Mouse (Mus musculus) urinary bladder, adult 18-20 months (tissue): ENCODE results near the gene Acsl6.
"Not testable (repeated sequence)": the region's sequence is repeated elsewhere in the genome, so short reads cannot be mapped to it uniquely, and the experiment has no call there.

Source experiments
- DNase-seq, 2 experiments: peaks; one replicate each; pipeline ENCODE4 v3.0.0; 2022; ENCODE audit warnings: low spot score in 2 of 2, mixed read lengths in 2 of 2

Acsl6 gene

GRCm38 (mm10) chr11:54303728-54304470 is at the start of gene Acsl6:
TSS of gene Acsl6 (plus strand) at chr11:54303798.
- DNase-seq = no peak

- no peak for DNase-seq
Observed at GRCm38 (mm10) chr11:54254114-54254513, 49.5 kb upstream of the Acsl6 start.

GRCm38 (mm10) chr11:54256624-54257376 is 46.8 kb upstream of the Acsl6 start:
- DNase-seq = peak; percentile 26 to 52

DNA sequence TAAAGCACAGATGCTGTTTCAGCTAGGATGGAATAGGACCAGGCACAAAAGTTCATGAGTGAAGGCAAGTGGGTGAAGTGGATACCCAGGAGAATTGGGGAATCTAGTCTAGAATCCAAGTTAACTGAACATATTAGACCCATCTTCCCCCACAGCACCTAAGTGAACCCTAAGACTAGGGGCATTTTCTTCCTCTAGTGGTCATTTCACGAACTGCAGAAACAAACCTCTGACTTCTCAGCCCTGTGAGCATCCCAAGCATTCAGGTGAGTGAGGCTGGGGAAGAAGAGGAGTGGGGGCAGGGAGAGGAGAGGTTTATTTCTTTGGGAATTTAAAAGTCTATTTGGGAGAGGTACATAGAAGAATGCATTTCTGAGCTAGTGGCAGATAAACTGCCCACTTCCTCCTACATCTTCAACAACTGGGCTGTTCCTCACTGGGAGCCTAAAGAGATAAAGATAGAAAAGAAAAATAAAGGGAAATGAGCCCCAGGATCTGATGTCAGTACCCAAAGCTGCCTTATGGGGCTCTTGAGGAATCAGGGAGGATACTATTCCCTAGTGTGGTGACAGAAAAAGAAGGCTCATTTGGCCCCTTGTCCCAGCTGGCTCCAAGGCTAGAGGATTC is 40.1 kb upstream of the Acsl6 start:
- no peak for DNase-seq

- peak in 1 of 2 experiments; percentile 6 for DNase-seq
Observed at GRCm38 (mm10) chr11:54264542-54264941, 39.1 kb upstream of the Acsl6 start.

DNA sequence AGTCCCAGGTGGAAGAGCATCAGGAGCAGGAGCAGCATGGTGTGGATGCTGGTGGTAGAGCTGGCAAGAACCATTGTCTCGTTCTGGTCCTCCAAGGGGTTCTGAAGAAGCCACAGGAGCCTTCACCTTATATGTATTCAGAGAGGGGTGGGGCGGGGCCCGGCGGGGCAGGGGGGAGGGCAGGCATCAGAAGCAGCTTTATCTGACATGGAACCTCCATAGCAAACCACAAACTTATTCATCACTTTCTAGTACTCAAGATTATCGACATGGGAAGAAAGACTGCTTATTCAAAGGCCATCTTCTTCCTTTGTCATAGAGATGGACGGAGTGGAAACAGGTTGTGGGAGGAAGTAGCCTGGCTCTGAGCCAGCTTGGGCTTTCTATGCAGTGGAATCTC is 36.4 kb upstream of the Acsl6 start, which contains the start of gene Il3:
Gene Il3 (minus strand): TSS at position 101 of the 400 bp plus-strand sequence.
- no peak for DNase-seq

DNA sequence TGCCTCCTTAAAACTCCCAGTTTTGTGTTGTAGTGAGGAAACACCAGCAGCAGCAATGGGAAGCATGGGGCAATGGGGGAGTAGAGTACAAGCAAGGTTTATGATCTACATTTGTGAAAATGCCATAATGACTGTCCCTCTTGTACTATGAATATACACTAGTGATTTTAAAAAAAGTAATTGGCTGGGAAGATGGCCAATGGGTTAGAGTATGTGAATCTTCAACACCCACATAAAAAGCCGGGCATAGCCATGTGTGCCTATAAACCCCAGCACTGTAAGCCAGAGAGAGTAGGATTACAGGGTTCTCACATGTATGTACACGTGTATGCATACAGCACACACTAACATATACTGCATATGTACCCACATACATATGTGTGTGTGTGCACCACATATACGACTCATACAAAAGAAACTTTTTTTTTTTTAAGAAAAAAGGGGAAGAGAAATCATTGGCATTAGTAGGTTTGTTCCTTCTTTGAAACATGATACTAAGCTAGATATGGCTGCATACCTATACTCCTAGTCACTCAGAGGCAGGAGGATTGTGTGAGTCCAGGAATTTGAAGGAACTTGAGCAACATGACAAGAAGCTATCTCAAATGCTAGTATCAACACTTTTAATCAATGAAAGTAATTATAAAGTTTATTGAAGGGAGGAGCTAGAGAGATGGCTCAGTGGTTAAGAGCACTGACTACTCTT is 34.3 kb upstream of the Acsl6 start:
- no peak for DNase-seq

DNA sequence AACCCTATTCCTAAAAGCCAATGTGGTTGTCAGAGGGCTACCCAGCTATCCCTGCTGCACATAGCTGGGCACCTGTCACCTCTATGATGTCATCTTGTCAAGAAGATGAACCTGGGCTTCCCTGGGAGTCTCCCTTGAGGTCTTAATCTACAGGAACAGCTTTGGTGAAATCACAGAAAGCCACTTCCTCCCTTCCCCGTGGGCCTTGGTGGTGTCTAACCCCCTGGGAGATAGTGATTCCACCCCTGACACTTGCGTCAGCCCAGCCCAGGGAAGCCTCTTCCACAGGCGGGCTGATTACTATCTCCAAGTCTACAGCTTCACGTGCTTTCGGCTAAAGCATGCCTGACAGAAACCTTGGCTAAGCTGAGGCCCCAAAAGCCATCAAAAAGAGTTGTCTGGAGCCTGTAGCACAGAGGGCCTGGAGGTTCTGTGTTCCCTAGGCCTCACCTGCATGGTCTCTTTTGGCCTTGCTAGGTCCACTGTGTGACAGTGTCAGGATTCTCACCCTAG is 32.1 kb upstream of the Acsl6 start:
- DNase-seq = no peak

DNA sequence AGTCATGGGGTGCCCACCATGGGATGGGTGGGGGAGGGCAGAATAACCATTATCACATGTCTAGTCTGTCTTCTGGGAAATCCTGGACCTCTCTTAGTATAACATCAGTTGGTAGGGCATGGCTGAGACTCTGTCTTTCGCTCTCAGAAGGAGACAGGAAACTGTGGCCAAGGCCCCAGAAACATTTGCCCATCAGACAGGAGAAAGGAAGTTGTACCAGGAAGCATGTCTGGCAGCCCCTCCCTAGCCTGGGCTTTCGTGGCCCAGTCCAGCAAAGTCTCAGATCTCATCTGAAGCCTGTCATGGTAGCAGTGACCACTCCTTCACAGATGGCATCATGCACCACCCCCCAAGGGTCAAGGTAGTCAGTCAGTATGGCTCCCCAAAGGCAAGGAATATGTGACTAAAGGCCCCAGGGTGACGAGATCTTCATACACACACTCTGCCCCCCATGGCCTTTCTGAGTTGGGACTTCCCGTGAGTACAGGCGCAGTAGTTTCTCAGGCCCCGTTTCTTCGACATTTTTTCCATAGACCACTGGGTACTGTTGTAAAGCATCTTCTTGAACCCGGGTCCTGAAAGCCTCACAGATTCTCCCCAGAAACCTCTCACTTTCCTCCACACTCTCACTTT is 15.7 kb upstream of the Acsl6 start:
- DNase-seq = no peak

DNA sequence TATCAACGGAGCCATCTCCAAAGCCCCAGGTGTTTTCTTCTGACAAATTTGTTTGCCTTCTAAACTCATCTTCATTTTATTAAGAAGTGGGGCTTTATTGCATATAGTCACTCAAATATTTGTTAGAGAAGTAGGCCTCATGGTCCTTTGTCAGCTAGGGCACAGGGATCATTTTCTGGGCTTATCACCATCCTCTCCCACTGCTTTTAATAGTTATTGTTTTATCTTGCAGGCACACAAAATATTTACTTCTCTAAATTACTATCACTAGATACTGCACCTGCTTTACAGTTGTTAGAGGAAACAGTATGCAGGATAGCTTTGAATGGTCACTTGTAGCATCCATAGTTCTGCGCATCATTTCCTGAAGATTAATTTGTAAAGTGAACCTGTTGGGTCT is 11.4 kb upstream of the Acsl6 start:
- DNase-seq = no peak

GRCm38 (mm10) chr11:54293980-54294807 is 9.4 kb upstream of the Acsl6 start:
- no peak for DNase-seq

DNA sequence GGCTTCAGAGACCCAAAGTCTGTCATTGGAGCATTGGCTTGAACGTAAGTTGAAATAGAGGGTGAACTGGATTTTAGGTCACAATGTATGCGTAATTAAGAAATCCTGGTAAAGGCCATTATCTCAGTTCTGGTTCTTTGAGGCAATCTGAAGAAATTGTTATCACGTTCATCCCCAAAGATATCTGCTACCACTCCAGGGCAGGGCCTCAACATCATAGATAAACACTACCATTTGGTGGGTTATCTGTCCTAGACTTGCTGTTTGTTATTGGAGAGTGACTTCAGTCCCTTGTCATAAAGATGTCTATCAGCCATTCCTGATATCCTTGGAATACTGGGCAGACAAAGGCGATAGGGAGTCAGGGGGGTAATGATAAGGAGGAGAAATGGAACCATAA is 7.6 kb upstream of the Acsl6 start:
- no peak for DNase-seq

DNA sequence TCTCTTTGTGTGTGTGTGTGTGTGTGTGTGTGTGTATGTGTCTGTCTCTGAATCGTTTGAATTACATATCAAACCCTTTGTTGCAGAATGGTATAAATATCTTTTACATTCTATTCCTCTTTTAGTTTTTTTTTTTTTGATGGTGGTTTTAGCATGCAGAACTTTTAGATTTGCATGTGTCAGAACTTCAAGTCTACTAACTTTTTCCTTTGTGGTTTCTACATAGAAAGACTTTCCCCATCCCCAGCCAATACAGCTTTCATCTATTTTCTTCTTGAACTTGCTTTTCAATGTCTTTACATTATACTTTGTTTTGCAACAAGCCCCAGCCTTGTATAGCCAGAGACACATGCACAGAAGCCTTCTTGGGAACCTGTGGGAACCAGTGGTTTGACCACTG is 6.9 kb upstream of the Acsl6 start:
- no peak for DNase-seq

- DNase-seq = not testable (repeated sequence)
Observed at GRCm38 (mm10) chr11:54297471-54297870, 6.1 kb upstream of the Acsl6 start.

- DNase-seq = no peak
Observed at GRCm38 (mm10) chr11:54298777-54299176, 4.8 kb upstream of the Acsl6 start.

GRCm38 (mm10) chr11:54301994-54302393 is 1.6 kb upstream of the Acsl6 start:
- DNase-seq = no peak

DNA sequence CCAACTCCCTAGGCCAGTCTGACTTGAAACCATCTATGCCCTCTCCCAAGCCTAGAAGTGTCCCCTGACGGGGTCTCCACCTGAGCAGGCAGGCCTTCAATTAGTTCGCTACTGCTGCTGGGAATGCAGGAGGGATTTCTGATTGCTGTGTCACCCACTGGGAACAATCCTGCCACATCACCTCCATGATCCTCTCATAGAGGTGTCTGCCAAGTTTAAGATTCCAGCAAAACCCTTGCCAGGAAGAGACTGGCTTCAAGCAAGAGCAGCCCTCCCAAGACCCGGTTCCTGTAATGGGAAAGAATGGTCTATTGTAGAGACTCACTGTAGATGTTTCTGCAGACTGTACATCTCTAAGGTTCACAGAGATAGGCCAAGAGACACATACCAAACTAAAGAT is 992 bp upstream of the Acsl6 start:
- no peak for DNase-seq

DNA sequence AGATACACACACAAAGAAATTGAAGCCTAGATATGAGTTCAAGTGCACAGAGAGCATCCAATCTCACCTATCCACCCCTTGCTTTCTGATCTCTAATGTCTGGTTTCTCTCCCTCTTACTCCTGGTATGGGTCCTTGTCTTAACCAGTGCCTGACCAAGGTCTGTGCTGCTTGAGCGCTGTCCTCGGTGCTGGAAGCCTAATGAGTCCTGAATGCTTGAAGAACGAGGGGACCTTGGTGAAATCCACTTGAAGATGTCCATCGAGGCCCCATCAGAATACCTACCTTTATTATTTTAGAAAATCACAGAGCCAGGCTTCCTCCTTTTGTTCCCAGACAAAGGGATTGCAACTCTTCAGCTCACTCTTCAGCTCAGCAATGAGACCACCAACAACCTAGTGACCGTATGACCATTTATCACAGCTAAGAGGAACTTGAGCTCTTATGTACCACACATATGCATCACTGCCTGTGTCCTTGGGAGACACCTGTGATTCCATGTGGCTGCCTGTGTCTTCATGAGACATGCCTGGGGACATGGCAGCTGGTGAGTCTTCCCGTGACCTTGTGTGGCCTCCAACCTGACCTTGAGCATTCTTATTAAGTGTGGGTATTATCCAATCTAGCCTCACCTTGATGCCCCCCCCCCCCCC is 396 bp upstream of the Acsl6 start:
- no peak for DNase-seq

DNA sequence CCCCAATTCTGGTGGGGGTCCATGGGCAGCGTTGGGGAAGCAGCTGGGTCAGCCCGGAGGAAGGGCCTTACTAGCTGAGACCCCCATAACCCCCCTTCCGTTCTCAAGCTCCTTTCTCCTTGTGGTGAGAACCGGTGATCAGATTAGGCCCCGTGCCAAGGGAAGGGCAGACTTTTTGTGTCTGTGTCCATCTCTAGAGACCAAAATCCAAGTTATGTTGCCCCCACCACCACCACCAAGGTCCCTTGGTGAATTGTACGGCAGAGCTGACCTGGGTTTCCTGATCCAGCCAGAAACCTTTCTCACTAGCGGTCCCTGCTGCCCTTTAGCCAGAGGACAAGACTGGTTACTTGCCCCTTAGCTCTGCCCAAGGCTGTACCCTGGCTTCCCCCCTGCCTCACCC is 874 bp downstream of the Acsl6 start:
- DNase-seq = no peak

DNA sequence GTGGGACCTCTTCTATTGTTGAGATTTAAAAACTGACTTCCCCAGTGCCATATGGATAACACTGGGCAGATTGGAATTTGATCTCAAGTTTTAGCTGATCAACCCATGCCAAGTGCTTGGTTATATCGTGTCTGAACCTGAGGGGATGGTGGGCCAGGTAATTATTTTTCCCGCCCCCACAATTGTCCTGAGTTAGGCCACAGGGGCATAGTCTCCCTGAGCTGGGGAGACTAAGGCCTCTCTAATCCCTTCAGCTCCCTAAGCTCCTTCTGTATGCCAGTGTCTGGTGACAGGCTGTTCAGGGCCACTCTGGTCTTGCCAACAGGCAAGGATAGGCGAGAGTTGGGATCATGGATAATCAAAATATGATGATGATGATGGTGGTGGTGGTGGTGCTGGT is 1.7 kb downstream of the Acsl6 start:
- DNase-seq = no peak
